Mouse (Mus musculus) hindbrain, embryonic 12.5 days (tissue): ENCODE results near the gene Lrrc3c. TPM values are rescaled to one million over a fixed set of nuclear protein-coding genes. Genes with fewer than 3 reads are reported as not detected.

Experiments
- ATAC-seq: fragments of 200-750 bp; cut with Nextera tagmentation; 2 replicates; pipeline ENCODE4 v1.8.0; 2017; ENCODE audit warnings: moderate TSS enrichment; ENCODE audit not compliant: low FRiP score
- H3K27ac ChIP-seq: fragments of 300-500 bp; sonication (generic); 2 replicates; pipeline ENCODE4 v1.5.1; 2016; ENCODE audit warnings: mild to moderate bottlenecking
- H3K27me3 ChIP-seq: fragments of 300-500 bp; sonication (generic); 2 replicates; pipeline ENCODE4 v1.6.1; 2016; ENCODE audit warnings: mild to moderate bottlenecking
- H3K36me3 ChIP-seq: fragments of 300-500 bp; sonication (generic); 2 replicates; pipeline ENCODE4 v1.6.1; 2016; ENCODE audit warnings: mild to moderate bottlenecking
- H3K4me1 ChIP-seq: fragments of 300-500 bp; sonication (generic); 2 replicates; pipeline ENCODE4 v1.6.1; 2016
- H3K4me2 ChIP-seq: fragments of 300-500 bp; sonication (generic); replicated peaks from 2 replicates; pipeline ENCODE4 v1.6.1; 2016; ENCODE audit warnings: mild to moderate bottlenecking
- H3K4me3 ChIP-seq: fragments of 300-500 bp; sonication (generic); 2 replicates; pipeline ENCODE4 v1.5.1; 2016; ENCODE audit warnings: mild to moderate bottlenecking
- H3K9ac ChIP-seq: fragments of 300-500 bp; sonication (generic); 2 replicates; pipeline ENCODE4 v1.6.1; 2016; ENCODE audit warnings: mild to moderate bottlenecking, moderate library complexity
- H3K9me3 ChIP-seq: fragments of 300-500 bp; sonication (generic); replicated peaks from 2 replicates; pipeline ENCODE4 v1.6.1; 2016; ENCODE audit warnings: mild to moderate bottlenecking
- WGBS: fragments of 180-500 bp; shearing (Covaris S2); methylation state at CpG from one replicate; pipeline ENCODE4 v1.1.7; 2016; 5-methylcytosine and 5-hydroxymethylcytosine counted together
- polyA plus RNA-seq: library from polyadenylated mRNA; unstranded; fragments of >200 nt; fragmentation: Nextera tagmentation; extraction: Ambion mirVana; gene quantifications from 2 replicates; pipeline ENCODE4 v1.2.1, GENCODE M21; 2016

The Lrrc3c gene
- polyA plus RNA-seq, 1 experiment from 2014 or later, result not detected

GRCm38 (mm10) chr11:98645946-98646345, 47.9 kb downstream of the Lrrc3c start:
- Histone ChIP-seq H3K27ac (no peak overlapping the region), H3K27me3 (no peaks in the 10 kb centered on the region), H3K9ac (no peak overlapping the region), H3K4me2 (no peak overlapping the region), H3K9me3 (no peaks in the 10 kb centered on the region), H3K4me3 (no peak overlapping the region), H3K4me1 (no peaks in the 10 kb centered on the region), H3K36me3 (no peaks in the 10 kb centered on the region)
- ATAC-seq, result no peak
- 76% methylated on average over 2 of the region's 2 CpGs for WGBS

GRCm38 (mm10) chr11:98646459-98646858, 48.4 kb downstream of the Lrrc3c start, which contains the start of gene Gsdma2:
TSS of gene Gsdma2 (plus strand) at chr11:98646759.
- H3K4me2 ChIP-seq, result no peak within 1 kb of the TSS
- H3K9ac ChIP-seq, result no peak within 1 kb of the TSS
- no peak within 1 kb of the TSS for H3K27ac ChIP-seq
- H3K4me3 ChIP-seq, result no peak within 1 kb of the TSS
- ATAC-seq, result no peak
- H3K36me3 ChIP-seq, result no peaks in the 10 kb centered on the region
- no peaks in the 10 kb centered on the region for H3K9me3 ChIP-seq
- H3K4me1 ChIP-seq, result no peaks in the 10 kb centered on the region
- WGBS, result 76% methylated on average over 2 of the region's 2 CpGs
- no peaks in the 10 kb centered on the region for H3K27me3 ChIP-seq

Other genes starting within 250 kb of the Lrrc3c start
- 0.37 and 0.52 TPM in 2 replicates for gene Ppp1r1b, start 249.9 kb upstream of the Lrrc3c start, polyA plus RNA-seq
- gene Stard3, start 239.9 kb upstream of the Lrrc3c start, polyA plus RNA-seq, result 49.0 and 50.0 TPM in 2 replicates
- gene Tcap, start 214.5 kb upstream of the Lrrc3c start, polyA plus RNA-seq, result 0.31 and 1.7 TPM in 2 replicates
- 1.0 and 1.1 TPM in 2 replicates for gene Pnmt, start 211.8 kb upstream of the Lrrc3c start, polyA plus RNA-seq
- gene Pgap3, start 197.8 kb upstream of the Lrrc3c start, polyA plus RNA-seq, result 9.1 and 10.2 TPM in 2 replicates
- 25.9 and 26.9 TPM in 2 replicates for gene Erbb2, start 185.8 kb upstream of the Lrrc3c start, polyA plus RNA-seq
- gene Mien1, start 159.3 kb upstream of the Lrrc3c start, polyA plus RNA-seq, result 158 and 159 TPM in 2 replicates
- 2.0 and 4.4 TPM in 2 replicates for gene Grb7, start 151.9 kb upstream of the Lrrc3c start, polyA plus RNA-seq
- 0.09 TPM in 1 of 2 replicates, not detected in the other for gene Ikzf3, start 52.3 kb upstream of the Lrrc3c start, polyA plus RNA-seq
- 0.17 and 0.38 TPM in 2 replicates for gene Zpbp2, start 47.2 kb upstream of the Lrrc3c start, polyA plus RNA-seq
- gene Ormdl3, start 10.9 kb upstream of the Lrrc3c start, polyA plus RNA-seq, result 69.8 and 71.4 TPM in 2 replicates
- 0.49 and 0.55 TPM in 2 replicates for gene Gm12355, start 27.4 kb downstream of the Lrrc3c start, polyA plus RNA-seq
- not detected in 2 replicates for gene Gsdma3, start 28.1 kb downstream of the Lrrc3c start, polyA plus RNA-seq
- gene Gsdma2, start 48.5 kb downstream of the Lrrc3c start, polyA plus RNA-seq, result not detected in 2 replicates
- not detected in 2 replicates for gene Gsdma, start 66.1 kb downstream of the Lrrc3c start, polyA plus RNA-seq
- gene Psmd3, start 84.3 kb downstream of the Lrrc3c start, polyA plus RNA-seq, result 222 and 226 TPM in 2 replicates
- not detected in 2 replicates for gene Csf3, start 103.0 kb downstream of the Lrrc3c start, polyA plus RNA-seq
- 85.0 and 86.9 TPM in 2 replicates for gene Med24, start 131.1 kb downstream of the Lrrc3c start, polyA plus RNA-seq
- gene Thra, start 142.3 kb downstream of the Lrrc3c start, polyA plus RNA-seq, result 67.2 and 68.4 TPM in 2 replicates
- 1.2 and 1.3 TPM in 2 replicates for gene Nr1d1, start 177.0 kb downstream of the Lrrc3c start, polyA plus RNA-seq
- gene Msl1, start 197.2 kb downstream of the Lrrc3c start, polyA plus RNA-seq, result 38.8 and 40.4 TPM in 2 replicates
- gene Casc3, start 206.6 kb downstream of the Lrrc3c start, polyA plus RNA-seq, result 62.5 and 66.5 TPM in 2 replicates
- 3.1 and 4.1 TPM in 2 replicates for gene Rapgefl1, start 238.5 kb downstream of the Lrrc3c start, polyA plus RNA-seq